Mouse (Mus musculus) right cerebral cortex, adult 2 months (tissue): ENCODE data around the gene 2210010C04Rik.
"Not testable (repeated sequence)": the region's sequence is repeated elsewhere in the genome, so short reads cannot be mapped to it uniquely, and the experiment has no call there.

Source experiments
- DNase-seq, 2 experiments: peaks; one replicate each; pipeline ENCODE4 v3.0.0; 2021 to 2022; ENCODE audit warnings: low spot score in 2 of 2

2210010C04Rik gene

DNA sequence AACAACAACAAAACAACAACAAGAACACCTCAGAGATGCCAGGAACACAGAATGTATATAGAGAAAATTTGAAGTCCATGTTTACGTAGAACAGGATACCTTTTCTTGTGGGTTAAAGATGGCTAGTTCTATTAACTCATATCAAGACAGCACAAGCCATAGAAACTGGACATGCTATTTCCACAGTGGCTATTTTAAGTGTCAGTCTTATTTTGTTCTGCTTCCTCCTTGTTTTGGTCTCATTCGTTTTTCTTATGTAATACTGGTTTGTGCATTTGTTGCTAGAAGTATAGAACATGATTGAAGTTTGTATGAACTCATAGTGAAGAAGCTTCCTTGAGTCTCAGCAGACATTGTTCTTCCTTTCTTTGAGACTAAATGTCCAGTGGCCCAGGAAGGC is 16.2 kb downstream of the 2210010C04Rik start:
- no peak for DNase-seq

- no peak for DNase-seq
Measured at GRCm38 (mm10) chr6:41018629-41019028, 16.7 kb downstream of the 2210010C04Rik start.

GRCm38 (mm10) chr6:41015065-41015464 is 20.2 kb downstream of the 2210010C04Rik start:
- DNase-seq, result no peak

- not testable (repeated sequence) for DNase-seq
Measured at GRCm38 (mm10) chr6:40999379-40999778, 35.9 kb downstream of the 2210010C04Rik start, which contains the start of gene Gm2663. Gene Gm2663, minus strand, starts transcription at chr6:40999479.
